Mouse (Mus musculus) frontal cortex, adult (tissue): ENCODE measurements around the gene Iqsec2.

ENCODE experiments used
- ATAC-seq: cut with Nextera tagmentation; 2 replicates; pipeline ENCODE4 v1.9.2; 2017; ENCODE audit warnings: mild to moderate bottlenecking, moderate library complexity, mixed read lengths; ENCODE audit not compliant: low TSS enrichment

Gene Iqsec2

GRCm38 (mm10) chrX:152244492-152245189, 100.6 kb downstream of the Iqsec2 start:
- no peak for ATAC-seq

GRCm38 (mm10) chrX:152271189-152271588, 127.1 kb downstream of the Iqsec2 start:
- peak; percentile 50; the same call in 1 of the 2 replicates for ATAC-seq
